Mouse (Mus musculus): ENCODE results near the gene Gpc5. TPM values are rescaled to one million over a fixed set of nuclear protein-coding genes. Genes with fewer than 3 reads are reported as not detected.

Gene Gpc5
- polyA plus RNA-seq, 1 experiment from 2014 or later, result 2.0 TPM

- H3K27me3 ChIP-seq, result no peaks in the 10 kb centered on the region
- no peak overlapping the region for H3K4me2 ChIP-seq (replicated peaks)
- 11% methylated on average over 2 of the region's 2 CpGs for WGBS
- H3K4me3 ChIP-seq, result no peak overlapping the region
- H3K9me3 ChIP-seq, result no peaks in the 10 kb centered on the region
- no peak for ATAC-seq (ENCODE audit: low FRiP score, low read depth)
- H3K9ac ChIP-seq, result no peak overlapping the region
- no peak overlapping the region for H3K27ac ChIP-seq
- H3K36me3 ChIP-seq, result no peaks in the 10 kb centered on the region
- H3K4me1 ChIP-seq, result peaks cover 4% of the 10 kb centered on the region
Observed at GRCm38 (mm10) chr14:115407309-115407930, 315.4 kb downstream of the Gpc5 start.

DNA sequence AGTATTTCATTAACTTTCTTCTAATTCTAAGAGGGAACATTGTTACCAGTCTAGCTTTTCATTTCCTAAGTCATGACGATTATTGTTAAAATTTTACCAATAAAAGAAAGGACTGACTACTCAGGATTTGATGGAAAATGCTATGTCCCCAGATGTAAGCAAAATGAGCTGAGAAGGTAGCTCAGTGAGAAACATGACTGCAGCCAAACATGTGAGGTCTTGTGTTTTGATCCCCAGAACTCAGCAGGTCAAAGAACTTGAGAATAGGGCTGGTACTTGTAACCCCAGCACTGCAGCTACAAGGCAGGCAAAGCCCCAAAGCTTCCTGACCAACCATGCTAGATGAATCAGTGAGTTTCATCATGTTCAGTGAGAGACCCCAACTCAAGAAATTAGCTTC lies 318.9 kb downstream of the Gpc5 start:
- Histone ChIP-seq H3K27me3 (no peaks in the 10 kb centered on the region), H3K4me3 (no peak overlapping the region), H3K4me1 (peaks cover 14% of the 10 kb centered on the region), H3K36me3 (no peaks in the 10 kb centered on the region), H3K27ac (no peak overlapping the region), H3K9ac (no peak overlapping the region), H3K9me3 (no peaks in the 10 kb centered on the region), H3K4me2 (replicated peaks) (no peak overlapping the region)
- whole genome bisulfite sequencing, result 69% methylated on average over 1 of the region's 1 CpGs
- ATAC-seq (ENCODE audit: low FRiP score, low read depth), result no peak

GRCm38 (mm10) chr14:115411513-115412174 lies 319.6 kb downstream of the Gpc5 start:
- Histone ChIP-seq H3K9me3 (no peaks in the 10 kb centered on the region), H3K27ac (no peak overlapping the region), H3K4me1 (peaks cover 14% of the 10 kb centered on the region), H3K27me3 (no peaks in the 10 kb centered on the region), H3K4me3 (no peak overlapping the region), H3K36me3 (no peaks in the 10 kb centered on the region), H3K9ac (no peak overlapping the region), H3K4me2 (replicated peaks) (no peak overlapping the region)
- 62% methylated on average over 6 of the region's 6 CpGs for WGBS
- ATAC-seq (ENCODE audit: low FRiP score, low read depth), result no peak

DNA sequence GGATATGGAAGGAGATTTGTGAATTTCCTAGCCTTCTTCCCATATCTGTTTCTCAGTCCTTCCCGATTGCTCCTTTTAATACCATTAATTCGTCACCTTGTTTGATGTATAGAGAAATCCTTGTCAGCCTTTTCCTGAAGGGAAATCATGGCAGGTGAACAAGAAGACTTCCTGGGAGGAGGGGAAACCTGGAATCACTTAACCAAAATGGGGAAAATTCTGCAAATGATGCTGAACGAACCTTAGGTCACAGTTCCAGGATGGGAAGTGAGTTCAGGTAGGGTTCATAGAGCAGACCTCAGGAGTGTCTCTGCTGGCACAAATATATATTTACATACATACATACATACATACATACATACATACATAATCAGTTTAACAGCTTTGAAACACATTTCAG lies 320.8 kb downstream of the Gpc5 start:
- H3K36me3 ChIP-seq, result no peaks in the 10 kb centered on the region
- H3K4me3 ChIP-seq, result no peak overlapping the region
- WGBS, result 14% methylated on average over 3 of the region's 3 CpGs
- no peaks in the 10 kb centered on the region for H3K9me3 ChIP-seq
- H3K27ac ChIP-seq, result no peak overlapping the region
- H3K4me2 ChIP-seq (replicated peaks), result no peak overlapping the region
- no peaks in the 10 kb centered on the region for H3K27me3 ChIP-seq
- peaks cover 11% of the 10 kb centered on the region for H3K4me1 ChIP-seq
- ATAC-seq (ENCODE audit: low FRiP score, low read depth), result no peak
- no peak overlapping the region for H3K9ac ChIP-seq

DNA sequence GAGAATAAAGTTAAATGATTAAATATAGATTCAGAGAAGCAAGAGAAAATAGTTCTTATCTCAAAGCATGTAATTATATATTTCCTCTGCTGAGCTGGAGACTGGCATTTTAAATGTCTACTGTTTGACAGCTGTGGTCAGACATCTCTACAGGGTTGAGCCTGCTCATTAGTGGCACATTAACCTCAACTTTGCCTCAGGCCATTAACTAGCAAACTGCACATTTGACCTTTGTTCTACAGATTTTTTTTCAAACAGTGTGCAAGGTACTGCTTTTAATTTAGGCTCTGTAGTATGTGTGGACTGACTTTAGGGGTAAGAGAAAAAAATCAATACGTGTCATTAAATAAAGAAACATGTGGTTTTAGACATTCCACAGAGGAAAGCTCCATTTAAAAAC lies 321.4 kb downstream of the Gpc5 start:
- H3K4me1 ChIP-seq, result peaks cover 11% of the 10 kb centered on the region
- H3K36me3 ChIP-seq, result no peaks in the 10 kb centered on the region
- 9% methylated on average over 1 of the region's 1 CpGs for whole genome bisulfite sequencing
- H3K9ac ChIP-seq, result no peak overlapping the region
- ATAC-seq (ENCODE audit: low FRiP score, low read depth), result no peak
- H3K4me2 ChIP-seq (replicated peaks), result no peak overlapping the region
- H3K27me3 ChIP-seq, result no peaks in the 10 kb centered on the region
- no peak overlapping the region for H3K4me3 ChIP-seq
- H3K27ac ChIP-seq, result no peak overlapping the region
- H3K9me3 ChIP-seq, result no peaks in the 10 kb centered on the region

DNA sequence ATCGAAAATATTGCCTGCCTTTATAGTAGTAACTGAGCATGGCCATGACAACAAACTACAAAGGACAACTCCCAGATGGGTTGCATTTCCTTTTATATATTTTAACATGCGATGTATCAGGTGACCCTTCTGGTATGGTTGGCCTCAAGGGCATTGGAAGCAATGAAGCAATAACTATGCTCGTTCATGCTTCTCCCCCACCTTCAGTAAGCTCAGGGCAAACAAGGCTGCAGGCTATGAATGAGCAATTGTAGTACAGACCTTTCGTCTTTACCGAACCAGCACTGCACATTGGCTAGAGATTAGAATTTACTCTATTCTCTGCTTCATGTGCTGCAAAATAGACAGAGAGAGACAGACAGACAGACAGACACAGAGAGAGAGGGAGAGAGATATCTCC lies 322.5 kb downstream of the Gpc5 start:
- no peaks in the 10 kb centered on the region for H3K36me3 ChIP-seq
- no peak overlapping the region for H3K4me3 ChIP-seq
- no peak overlapping the region for H3K4me2 ChIP-seq (replicated peaks)
- H3K4me1 ChIP-seq, result peaks cover 11% of the 10 kb centered on the region
- 18% methylated on average over 5 of the region's 5 CpGs for WGBS
- H3K9me3 ChIP-seq, result no peaks in the 10 kb centered on the region
- ATAC-seq (ENCODE audit: low FRiP score, low read depth), result no peak
- no peak overlapping the region for H3K9ac ChIP-seq
- no peak overlapping the region for H3K27ac ChIP-seq
- H3K27me3 ChIP-seq, result no peaks in the 10 kb centered on the region

DNA sequence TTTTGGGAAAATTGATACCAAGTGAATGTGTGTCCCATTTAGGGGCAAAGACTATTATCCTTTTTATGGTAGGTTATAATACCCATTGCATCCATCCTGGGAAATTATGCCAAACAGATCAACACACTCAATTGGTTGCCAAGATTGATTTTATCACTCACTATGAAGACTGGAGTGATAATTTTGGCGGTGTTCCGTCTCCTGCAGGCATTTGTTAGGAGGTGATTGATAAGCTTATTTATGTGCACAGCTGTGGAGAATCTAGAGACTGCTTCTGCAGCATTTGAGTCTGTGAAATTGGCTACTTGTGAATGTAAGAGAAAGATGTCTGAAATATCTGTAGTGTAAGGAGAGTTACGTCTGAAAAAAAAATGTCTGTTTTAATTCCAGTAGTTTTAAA lies 340.0 kb downstream of the Gpc5 start:
- 44% methylated on average over 3 of the region's 3 CpGs for WGBS
- Histone ChIP-seq H3K36me3 (no peaks in the 10 kb centered on the region), H3K4me3 (no peak overlapping the region), H3K4me2 (replicated peaks) (no peak overlapping the region), H3K27me3 (no peaks in the 10 kb centered on the region), H3K9ac (no peak overlapping the region), H3K27ac (no peak overlapping the region), H3K4me1 (no peaks in the 10 kb centered on the region), H3K9me3 (no peaks in the 10 kb centered on the region)
- no peak for ATAC-seq (ENCODE audit: low FRiP score, low read depth)

DNA sequence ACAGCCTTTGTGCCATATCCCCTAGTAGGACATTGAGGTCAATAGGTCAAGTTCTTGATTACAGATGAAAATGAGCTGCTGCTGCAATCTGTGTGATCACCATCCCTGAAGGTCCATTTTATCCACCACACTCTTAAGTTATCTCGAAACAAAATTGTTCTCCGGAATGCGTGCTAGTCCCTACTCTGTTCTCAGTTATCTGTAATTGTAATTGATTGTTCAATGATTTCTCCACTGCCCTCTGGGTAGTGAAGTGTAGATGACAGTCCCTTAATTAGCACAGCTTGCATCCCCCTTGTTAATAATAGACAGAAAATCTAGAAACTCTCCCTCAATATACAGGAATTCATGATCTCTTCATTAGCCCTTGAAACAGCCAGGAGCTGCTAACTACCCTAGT lies 340.4 kb downstream of the Gpc5 start:
- Histone ChIP-seq H3K27ac (no peak overlapping the region), H3K36me3 (no peaks in the 10 kb centered on the region), H3K4me2 (replicated peaks) (no peak overlapping the region), H3K27me3 (no peaks in the 10 kb centered on the region), H3K9ac (no peak overlapping the region), H3K4me3 (no peak overlapping the region), H3K9me3 (no peaks in the 10 kb centered on the region), H3K4me1 (no peaks in the 10 kb centered on the region)
- WGBS, result 36% methylated on average over 3 of the region's 3 CpGs
- no peak for ATAC-seq (ENCODE audit: low FRiP score, low read depth)

DNA sequence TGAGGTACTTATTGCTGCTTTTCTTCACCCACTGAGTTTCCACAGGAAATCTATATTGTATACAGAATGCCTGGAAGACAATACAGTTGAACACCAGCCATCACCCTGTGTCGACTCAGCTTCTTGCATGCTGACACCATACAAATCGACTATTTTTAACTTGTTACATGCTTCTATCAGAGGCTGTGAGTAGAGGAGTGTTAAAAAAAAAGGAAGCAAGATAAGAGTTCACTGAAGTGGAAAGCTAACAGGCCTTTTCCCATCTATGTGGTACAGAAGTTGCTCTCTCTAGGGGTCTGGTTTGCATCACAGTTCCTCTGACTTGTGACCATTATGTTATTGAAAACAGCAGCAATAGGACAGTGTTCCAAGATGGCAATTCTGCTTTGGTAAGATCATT lies 344.6 kb downstream of the Gpc5 start:
- Histone ChIP-seq H3K9ac (no peak overlapping the region), H3K4me1 (no peaks in the 10 kb centered on the region), H3K4me2 (replicated peaks) (no peak overlapping the region), H3K27me3 (no peaks in the 10 kb centered on the region), H3K36me3 (no peaks in the 10 kb centered on the region), H3K27ac (no peak overlapping the region), H3K4me3 (no peak overlapping the region), H3K9me3 (no peaks in the 10 kb centered on the region)
- WGBS, result 59% methylated on average over 2 of the region's 2 CpGs
- no peak for ATAC-seq (ENCODE audit: low FRiP score, low read depth)

GRCm38 (mm10) chr14:115444789-115445770 lies 353.1 kb downstream of the Gpc5 start:
- Histone ChIP-seq H3K36me3 (no peaks in the 10 kb centered on the region), H3K27me3 (no peaks in the 10 kb centered on the region), H3K4me3 (no peak overlapping the region), H3K4me2 (replicated peaks) (no peak overlapping the region), H3K9me3 (no peaks in the 10 kb centered on the region), H3K9ac (no peak overlapping the region), H3K27ac (no peak overlapping the region), H3K4me1 (no peaks in the 10 kb centered on the region)
- ATAC-seq (ENCODE audit: low FRiP score, low read depth), result no peak
- 70% methylated on average over 10 of the region's 10 CpGs for WGBS

- Histone ChIP-seq H3K4me2 (replicated peaks) (no peak overlapping the region), H3K27me3 (no peaks in the 10 kb centered on the region), H3K27ac (no peak overlapping the region), H3K9me3 (no peaks in the 10 kb centered on the region), H3K9ac (no peak overlapping the region), H3K4me3 (no peak overlapping the region), H3K4me1 (no peaks in the 10 kb centered on the region), H3K36me3 (no peaks in the 10 kb centered on the region)
- no peak for ATAC-seq (ENCODE audit: low FRiP score, low read depth)
- 42% methylated on average over 2 of the region's 2 CpGs for WGBS
Observed at GRCm38 (mm10) chr14:115450938-115451337, 358.9 kb downstream of the Gpc5 start.

DNA sequence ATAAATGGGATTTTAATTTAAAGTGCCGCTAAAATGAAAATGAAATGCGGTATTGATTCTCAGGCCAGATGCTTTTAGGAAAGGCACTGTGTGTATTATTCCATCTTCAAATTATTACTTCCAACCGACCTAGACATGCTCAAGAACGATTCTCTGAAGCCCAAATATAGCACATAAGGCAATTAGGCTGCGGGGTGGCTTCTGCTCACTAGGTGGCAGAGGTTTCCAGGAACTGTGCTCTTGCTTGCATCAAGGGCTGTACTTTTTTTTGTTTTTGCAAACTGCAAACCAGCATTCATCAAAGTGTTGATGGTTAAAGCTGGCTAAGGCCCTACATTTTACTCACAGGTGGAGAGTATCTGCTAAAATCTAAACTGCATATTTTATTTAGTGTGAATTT lies 375.9 kb downstream of the Gpc5 start:
- Histone ChIP-seq H3K4me1 (no peaks in the 10 kb centered on the region), H3K4me2 (replicated peaks) (no peak overlapping the region), H3K9me3 (no peaks in the 10 kb centered on the region), H3K27ac (no peak overlapping the region), H3K27me3 (no peaks in the 10 kb centered on the region), H3K9ac (no peak overlapping the region), H3K4me3 (no peak overlapping the region), H3K36me3 (no peaks in the 10 kb centered on the region)
- WGBS, result 30% methylated on average over 5 of the region's 5 CpGs
- no peak for ATAC-seq (ENCODE audit: low FRiP score, low read depth)
